Mouse (Mus musculus) hindlimb bud, embryonic 11.5 days (tissue): ENCODE data around the gene Olfr1412.

ENCODE experiments used
- DNase-seq: peaks from one replicate; pipeline ENCODE4 v3.0.0-alpha.2; 2012; ENCODE audit warnings: low read depth, low spot score; ENCODE audit errors: extremely low spot score

Olfr1412 gene

GRCm38 (mm10) chr1:92585479-92585878 is at the start of gene Olfr1412:
TSS of gene Olfr1412 (plus strand) at chr1:92585779.
- DNase-seq: no peak

GRCm38 (mm10) chr1:92536972-92537371 is 48.6 kb upstream of the Olfr1412 start:
- DNase-seq: no peak

GRCm38 (mm10) chr1:92539071-92539470 is 46.5 kb upstream of the Olfr1412 start:
- DNase-seq: no peak

GRCm38 (mm10) chr1:92545929-92546328 is 39.6 kb upstream of the Olfr1412 start:
- DNase-seq: no peak

GRCm38 (mm10) chr1:92571022-92571421 is 14.6 kb upstream of the Olfr1412 start, which contains the start of gene Olfr1413:
TSS of gene Olfr1413 (plus strand) at chr1:92571322.
- DNase-seq: no peak

- no peak for DNase-seq
Observed at GRCm38 (mm10) chr1:92594111-92594510, 8.5 kb downstream of the Olfr1412 start, which contains the start of gene Olfr1411. TSS of gene Olfr1411 (plus strand) at chr1:92594411.

- no peak for DNase-seq
Observed at GRCm38 (mm10) chr1:92596019-92596418, 10.4 kb downstream of the Olfr1412 start.

GRCm38 (mm10) chr1:92605482-92605881 is 19.9 kb downstream of the Olfr1412 start, which contains the start of gene Olfr1410:
TSS of gene Olfr1410 (plus strand) at chr1:92605782.
- DNase-seq: no peak

GRCm38 (mm10) chr1:92607711-92608110 is 22.1 kb downstream of the Olfr1412 start:
- no peak for DNase-seq

GRCm38 (mm10) chr1:92611008-92611407 is 25.4 kb downstream of the Olfr1412 start:
- DNase-seq: peak; percentile 56

- DNase-seq: no peak
Observed at GRCm38 (mm10) chr1:92613175-92613574, 27.6 kb downstream of the Olfr1412 start.

- no peak for DNase-seq
Observed at GRCm38 (mm10) chr1:92614516-92614915, 28.9 kb downstream of the Olfr1412 start.

GRCm38 (mm10) chr1:92616046-92616445 is 30.5 kb downstream of the Olfr1412 start:
- DNase-seq: no peak

GRCm38 (mm10) chr1:92617488-92617887 is 31.9 kb downstream of the Olfr1412 start, which contains the start of gene Olfr12:
TSS of gene Olfr12 (plus strand) at chr1:92617788.
- no peak for DNase-seq

GRCm38 (mm10) chr1:92618360-92618759 is 32.8 kb downstream of the Olfr1412 start:
- no peak for DNase-seq

GRCm38 (mm10) chr1:92628227-92628626 is 42.6 kb downstream of the Olfr1412 start:
- no peak for DNase-seq

- no peak for DNase-seq
Observed at GRCm38 (mm10) chr1:92632196-92632595, 46.6 kb downstream of the Olfr1412 start.

GRCm38 (mm10) chr1:92632948-92633347 is 47.4 kb downstream of the Olfr1412 start:
- DNase-seq: no peak

- DNase-seq: no peak
Observed at GRCm38 (mm10) chr1:92633726-92634125, 48.1 kb downstream of the Olfr1412 start.

- no peak for DNase-seq
Observed at GRCm38 (mm10) chr1:92634569-92634968, 49.0 kb downstream of the Olfr1412 start.

- no peak for DNase-seq
Observed at GRCm38 (mm10) chr1:92634976-92635599, 49.5 kb downstream of the Olfr1412 start.

- DNase-seq: no peak
Observed at GRCm38 (mm10) chr1:92636015-92636414, 50.4 kb downstream of the Olfr1412 start.

GRCm38 (mm10) chr1:92636676-92637075 is 51.1 kb downstream of the Olfr1412 start:
- no peak for DNase-seq
